Mouse (Mus musculus): Measurements from ENCODE around the gene Bend7. TPM values are rescaled to one million over a fixed set of nuclear protein-coding genes. Genes with fewer than 3 reads are reported as not detected.

Bend7 gene
- polyA plus RNA-seq, 1 experiment = not detected

GRCm38 (mm10) chr2:4733971-4734370 is 16.3 kb downstream of the Bend7 start:
- no peak for TF ChIP-seq TAL1 (IDR thresholded peaks at IDR 0.05; ENCODE audit: low read length)
- TF ChIP-seq GATA1 (IDR thresholded peaks at IDR 0.05; ENCODE audit: low read length) = no peak
- Histone ChIP-seq H3K36me3 (ENCODE audit: control insufficient read depth) (no peaks in the 10 kb centered on the region), H3K4me3 (replicated peaks) (no peak overlapping the region), H3K4me1 (ENCODE audit: control insufficient read depth) (no peaks in the 10 kb centered on the region), H3K9me3 (ENCODE audit: control insufficient read depth, low read length) (no peaks in the 10 kb centered on the region), H3K27me3 (ENCODE audit: control insufficient read depth) (no peaks in the 10 kb centered on the region)

- H3K4me3 ChIP-seq (replicated peaks) = no peak overlapping the region
- TF ChIP-seq TAL1 (IDR thresholded peaks at IDR 0.05; ENCODE audit: low read length) (no peak), GATA1 (IDR thresholded peaks at IDR 0.05; ENCODE audit: low read length) (no peak)
- H3K9me3 ChIP-seq (ENCODE audit: control insufficient read depth, low read length) = no peaks in the 10 kb centered on the region
- no peaks in the 10 kb centered on the region for H3K27me3 ChIP-seq (ENCODE audit: control insufficient read depth)
- H3K36me3 ChIP-seq (ENCODE audit: control insufficient read depth) = no peaks in the 10 kb centered on the region
- no peaks in the 10 kb centered on the region for H3K4me1 ChIP-seq (ENCODE audit: control insufficient read depth)
These were observed 18.6 kb downstream of the Bend7 start for GRCm38 (mm10) chr2:4736095-4736797.

- TF ChIP-seq TAL1 (IDR thresholded peaks at IDR 0.05; ENCODE audit: low read length) (no peak), GATA1 (IDR thresholded peaks at IDR 0.05; ENCODE audit: low read length) (no peak)
- H3K27me3 ChIP-seq (ENCODE audit: control insufficient read depth) = no peaks in the 10 kb centered on the region
- H3K9me3 ChIP-seq (ENCODE audit: control insufficient read depth, low read length) = no peaks in the 10 kb centered on the region
- no peaks in the 10 kb centered on the region for H3K4me1 ChIP-seq (ENCODE audit: control insufficient read depth)
- no peaks in the 10 kb centered on the region for H3K36me3 ChIP-seq (ENCODE audit: control insufficient read depth)
- H3K4me3 ChIP-seq (replicated peaks) = no peak overlapping the region
These were observed 19.1 kb downstream of the Bend7 start for GRCm38 (mm10) chr2:4736798-4737155.

- H3K4me3 ChIP-seq (replicated peaks) = no peak overlapping the region
- no peaks in the 10 kb centered on the region for H3K27me3 ChIP-seq (ENCODE audit: control insufficient read depth)
- H3K4me1 ChIP-seq (ENCODE audit: control insufficient read depth) = no peaks in the 10 kb centered on the region
- H3K9me3 ChIP-seq (ENCODE audit: control insufficient read depth, low read length) = no peaks in the 10 kb centered on the region
- no peak for TF ChIP-seq TAL1 (IDR thresholded peaks at IDR 0.05; ENCODE audit: low read length)
- TF ChIP-seq GATA1 (IDR thresholded peaks at IDR 0.05; ENCODE audit: low read length) = no peak
- no peaks in the 10 kb centered on the region for H3K36me3 ChIP-seq (ENCODE audit: control insufficient read depth)
These were observed 34.3 kb downstream of the Bend7 start for GRCm38 (mm10) chr2:4751918-4752317.

GRCm38 (mm10) chr2:4755716-4756115 is 38.1 kb downstream of the Bend7 start:
- no peak overlapping the region for H3K4me3 ChIP-seq (replicated peaks)
- H3K9me3 ChIP-seq (ENCODE audit: control insufficient read depth, low read length) = no peaks in the 10 kb centered on the region
- no peaks in the 10 kb centered on the region for H3K27me3 ChIP-seq (ENCODE audit: control insufficient read depth)
- no peaks in the 10 kb centered on the region for H3K4me1 ChIP-seq (ENCODE audit: control insufficient read depth)
- no peak for TF ChIP-seq GATA1 (IDR thresholded peaks at IDR 0.05; ENCODE audit: low read length)
- H3K36me3 ChIP-seq (ENCODE audit: control insufficient read depth) = no peaks in the 10 kb centered on the region

GRCm38 (mm10) chr2:4757218-4757617 is 39.6 kb downstream of the Bend7 start:
- TF ChIP-seq TAL1 (IDR thresholded peaks at IDR 0.05; ENCODE audit: low read length) (no peak), GATA1 (IDR thresholded peaks at IDR 0.05; ENCODE audit: low read length) (no peak)
- Histone ChIP-seq H3K36me3 (ENCODE audit: control insufficient read depth) (no peaks in the 10 kb centered on the region), H3K9me3 (ENCODE audit: control insufficient read depth, low read length) (no peaks in the 10 kb centered on the region), H3K4me1 (ENCODE audit: control insufficient read depth) (no peaks in the 10 kb centered on the region), H3K27me3 (ENCODE audit: control insufficient read depth) (no peaks in the 10 kb centered on the region), H3K4me3 (replicated peaks) (no peak overlapping the region)

GRCm38 (mm10) chr2:4760741-4761140 is 43.1 kb downstream of the Bend7 start:
- no peaks in the 10 kb centered on the region for H3K27me3 ChIP-seq (ENCODE audit: control insufficient read depth)
- H3K9me3 ChIP-seq (ENCODE audit: control insufficient read depth, low read length) = no peaks in the 10 kb centered on the region
- H3K36me3 ChIP-seq (ENCODE audit: control insufficient read depth) = no peaks in the 10 kb centered on the region
- no peak for TF ChIP-seq GATA1 (IDR thresholded peaks at IDR 0.05; ENCODE audit: low read length)
- TF ChIP-seq TAL1 (IDR thresholded peaks at IDR 0.05; ENCODE audit: low read length) = no peak
- H3K4me3 ChIP-seq (replicated peaks) = no peak overlapping the region
- no peaks in the 10 kb centered on the region for H3K4me1 ChIP-seq (ENCODE audit: control insufficient read depth)

GRCm38 (mm10) chr2:4761906-4762305 is 44.3 kb downstream of the Bend7 start:
- Histone ChIP-seq H3K4me1 (ENCODE audit: control insufficient read depth) (no peaks in the 10 kb centered on the region), H3K9me3 (ENCODE audit: control insufficient read depth, low read length) (no peaks in the 10 kb centered on the region), H3K36me3 (ENCODE audit: control insufficient read depth) (no peaks in the 10 kb centered on the region), H3K4me3 (replicated peaks) (no peak overlapping the region), H3K27me3 (ENCODE audit: control insufficient read depth) (no peaks in the 10 kb centered on the region)
- TF ChIP-seq TAL1 (IDR thresholded peaks at IDR 0.05; ENCODE audit: low read length) (no peak), GATA1 (IDR thresholded peaks at IDR 0.05; ENCODE audit: low read length) (no peak)

- H3K36me3 ChIP-seq (ENCODE audit: control insufficient read depth) = no peaks in the 10 kb centered on the region
- no peaks in the 10 kb centered on the region for H3K27me3 ChIP-seq (ENCODE audit: control insufficient read depth)
- TF ChIP-seq GATA1 (IDR thresholded peaks at IDR 0.05; ENCODE audit: low read length) = no peak
- no peak for TF ChIP-seq TAL1 (IDR thresholded peaks at IDR 0.05; ENCODE audit: low read length)
These were observed 46.4 kb downstream of the Bend7 start for GRCm38 (mm10) chr2:4764071-4764470.

GRCm38 (mm10) chr2:4770376-4770775 is 52.7 kb downstream of the Bend7 start:
- no peak for TF ChIP-seq TAL1 (IDR thresholded peaks at IDR 0.05; ENCODE audit: low read length)
- TF ChIP-seq GATA1 (IDR thresholded peaks at IDR 0.05; ENCODE audit: low read length) = no peak
- Histone ChIP-seq H3K4me1 (ENCODE audit: control insufficient read depth) (no peaks in the 10 kb centered on the region), H3K9me3 (ENCODE audit: control insufficient read depth, low read length) (no peaks in the 10 kb centered on the region), H3K4me3 (replicated peaks) (no peak overlapping the region), H3K27me3 (ENCODE audit: control insufficient read depth) (no peaks in the 10 kb centered on the region), H3K36me3 (ENCODE audit: control insufficient read depth) (no peaks in the 10 kb centered on the region)

More at GRCm38 (mm10) chr2:4764071-4764470, 46.4 kb downstream of the Bend7 start:
- Histone ChIP-seq H3K4me3 (replicated peaks) (no peak overlapping the region), H3K9me3 (ENCODE audit: control insufficient read depth, low read length) (no peaks in the 10 kb centered on the region), H3K4me1 (ENCODE audit: control insufficient read depth) (no peaks in the 10 kb centered on the region)

Data from erythroblast, embryonic 14.5 days (primary cell).